Comparison of ENCODE assay signal across 8 mouse cellular contexts in genomic region chr10:128321641-128322040, GRCm38 (mm10). TPM values are rescaled to one million over a fixed set of nuclear protein-coding genes. Genes with fewer than 3 reads are reported as not detected.
DNase-seq lines count a peak whose midpoint lies in the region; ATAC-seq and TF ChIP-seq lines count a peak whose summit lies in the region.

No protein-coding gene starts in this region.

- peak overlapping the region; percentile 67 for H3K4me2 ChIP-seq in lung, postnatal 0 days (replicated peaks; ENCODE audit: low read depth, low read length)
- peak overlapping the region; percentile 87 for H3K4me2 ChIP-seq in liver, embryonic 12.5 days
- H3K4me2 ChIP-seq in stomach, embryonic 15.5 days: peak overlapping the region; percentile 81

- no peak for TF ChIP-seq CTCF in lung, postnatal 0 days (IDR thresholded peaks at IDR 0.05)

- peak overlapping the region; percentile 88 for H3K4me3 ChIP-seq in lung, postnatal 0 days (ENCODE audit: low read depth, low read length)
- peak overlapping the region; percentile 85 for H3K4me3 ChIP-seq in forebrain, embryonic 10.5 days
- peak overlapping the region; percentile 84 for H3K4me3 ChIP-seq in liver, embryonic 12.5 days
- H3K4me3 ChIP-seq in stomach, embryonic 15.5 days (replicated peaks): peak overlapping the region; percentile 74

- no peaks in the 10 kb centered on the region for H3K9me3 ChIP-seq in lung, postnatal 0 days (ENCODE audit: low read length)
- H3K9me3 ChIP-seq in forebrain, embryonic 10.5 days: no peaks in the 10 kb centered on the region
- H3K9me3 ChIP-seq in liver, embryonic 12.5 days (replicated peaks): no peaks in the 10 kb centered on the region
- H3K9me3 ChIP-seq in stomach, embryonic 15.5 days: no peaks in the 10 kb centered on the region

- peaks cover 20% of the 10 kb centered on the region for H3K36me3 ChIP-seq in lung, postnatal 0 days (ENCODE audit: insufficient read depth, low read length)
- peaks cover 79% of the 10 kb centered on the region for H3K36me3 ChIP-seq in forebrain, embryonic 10.5 days (replicated peaks)
- H3K36me3 ChIP-seq in liver, embryonic 12.5 days: peaks cover 57% of the 10 kb centered on the region
- peaks cover 27% of the 10 kb centered on the region for H3K36me3 ChIP-seq in stomach, embryonic 15.5 days

- H3K27ac ChIP-seq in lung, postnatal 0 days (ENCODE audit: low read length): no peak overlapping the region
- H3K27ac ChIP-seq in forebrain, embryonic 10.5 days: peak overlapping the region; percentile 96
- H3K27ac ChIP-seq in liver, embryonic 12.5 days: 0 out of 2 replicates have a peak overlapping the region, but pooled peaks have one; percentile 17
- 0 out of 2 replicates have a peak overlapping the region, but pooled peaks have one; percentile 38 for H3K27ac ChIP-seq in stomach, embryonic 15.5 days

- H3K27me3 ChIP-seq in lung, postnatal 0 days (replicated peaks; ENCODE audit: insufficient read depth, low read length): no peaks in the 10 kb centered on the region
- H3K27me3 ChIP-seq in forebrain, embryonic 10.5 days (ENCODE audit: poor library complexity, severe bottlenecking): no peaks in the 10 kb centered on the region
- no peaks in the 10 kb centered on the region for H3K27me3 ChIP-seq in liver, embryonic 12.5 days (replicated peaks)
- no peaks in the 10 kb centered on the region for H3K27me3 ChIP-seq in stomach, embryonic 15.5 days (replicated peaks)

- H3K9ac ChIP-seq in lung, postnatal 0 days (replicated peaks; ENCODE audit: low read depth): no peak overlapping the region
- H3K9ac ChIP-seq in liver, embryonic 12.5 days: peak overlapping the region; percentile 92
- peak overlapping the region; percentile 32; the same call in 1 of the 2 replicates for H3K9ac ChIP-seq in stomach, embryonic 15.5 days

- 49% methylated on average over 12 of the region's 12 CpGs for WGBS in lung, postnatal 0 days
- 65% methylated on average over 12 of the region's 12 CpGs for WGBS in forebrain, embryonic 10.5 days
- 46% methylated on average over 12 of the region's 12 CpGs for WGBS in liver, embryonic 12.5 days (ENCODE audit: insufficient replicate concordance)
- 47% methylated on average over 12 of the region's 12 CpGs for WGBS in stomach, embryonic 15.5 days

- H3K4me1 ChIP-seq in lung, postnatal 0 days (ENCODE audit: insufficient read depth, low read depth, low read length): peaks cover 8% of the 10 kb centered on the region
- peaks cover 20% of the 10 kb centered on the region for H3K4me1 ChIP-seq in forebrain, embryonic 10.5 days
- peaks cover 22% of the 10 kb centered on the region for H3K4me1 ChIP-seq in liver, embryonic 12.5 days
- peaks cover 9% of the 10 kb centered on the region for H3K4me1 ChIP-seq in stomach, embryonic 15.5 days

- no peak for TF ChIP-seq EP300 in lung, postnatal 0 days (IDR thresholded peaks at IDR 0.05)

- DNase-seq in lung, postnatal 0 days (ENCODE audit: low spot score): no peak
- no peak for DNase-seq in lung, adult 18-20 months
- peak; percentile 20 for DNase-seq in forebrain, embryonic 10.5 days (ENCODE audit: extremely low spot score, low spot score)
- DNase-seq in yolk sac, embryonic 10.5 days (ENCODE audit: low spot score): no peak
- DNase-seq in cerebellum, adult 11-12 months: no peak

- ATAC-seq in lung, postnatal 0 days: no peak
- no peak for ATAC-seq in liver, embryonic 12.5 days
- no peak for ATAC-seq in stomach, embryonic 15.5 days (ENCODE audit: insufficient read depth, low FRiP score, low read depth)
- no peak for ATAC-seq in frontal cortex, adult (ENCODE audit: low TSS enrichment)

RNA-seq across cellular contexts. Expression of gene Cnpy2, which starts 0.6 kb away (rescaled TPM):
- 243 and 244 TPM in 2 replicates for polyA plus RNA-seq in lung, postnatal 0 days (2015; fragmentation: Nextera tagmentation; extraction: Ambion mirVana)
- 253 and 256 TPM in 2 replicates for polyA plus RNA-seq in forebrain, embryonic 10.5 days (2016; fragmentation: Nextera tagmentation; extraction: Ambion mirVana)
- polyA plus RNA-seq in liver, embryonic 12.5 days (2016; fragmentation: Nextera tagmentation; extraction: Ambion mirVana): 107 and 114 TPM in 2 replicates
- 331 and 344 TPM in 2 replicates for polyA plus RNA-seq in stomach, embryonic 15.5 days (2015; fragmentation: Nextera tagmentation; extraction: Ambion mirVana)

RNA-seq across cellular contexts. Expression of gene Cs, which starts 15.9 kb away (rescaled TPM):
- polyA plus RNA-seq in lung, postnatal 0 days (2015; fragmentation: Nextera tagmentation; extraction: Ambion mirVana): 85.4 and 85.8 TPM in 2 replicates
- 256 and 265 TPM in 2 replicates for polyA plus RNA-seq in forebrain, embryonic 10.5 days (2016; fragmentation: Nextera tagmentation; extraction: Ambion mirVana)
- polyA plus RNA-seq in liver, embryonic 12.5 days (2016; fragmentation: Nextera tagmentation; extraction: Ambion mirVana): 183 and 187 TPM in 2 replicates
- 192 and 212 TPM in 2 replicates for polyA plus RNA-seq in stomach, embryonic 15.5 days (2015; fragmentation: Nextera tagmentation; extraction: Ambion mirVana)

RNA-seq across cellular contexts. Expression of gene Pan2, which starts 18.5 kb away (rescaled TPM):
- polyA plus RNA-seq in lung, postnatal 0 days (2015; fragmentation: Nextera tagmentation; extraction: Ambion mirVana): 19.0 and 20.2 TPM in 2 replicates
- 42.1 and 45.3 TPM in 2 replicates for polyA plus RNA-seq in forebrain, embryonic 10.5 days (2016; fragmentation: Nextera tagmentation; extraction: Ambion mirVana)
- polyA plus RNA-seq in liver, embryonic 12.5 days (2016; fragmentation: Nextera tagmentation; extraction: Ambion mirVana): 17.9 and 18.3 TPM in 2 replicates
- polyA plus RNA-seq in stomach, embryonic 15.5 days (2015; fragmentation: Nextera tagmentation; extraction: Ambion mirVana): 27.1 and 31.2 TPM in 2 replicates

RNA-seq across cellular contexts. Expression of gene Il23a, which starts 23.1 kb away (rescaled TPM):
- 0.30 and 0.32 TPM in 2 replicates for polyA plus RNA-seq in lung, postnatal 0 days (2015; fragmentation: Nextera tagmentation; extraction: Ambion mirVana)
- not detected in 2 replicates for polyA plus RNA-seq in forebrain, embryonic 10.5 days (2016; fragmentation: Nextera tagmentation; extraction: Ambion mirVana)
- polyA plus RNA-seq in liver, embryonic 12.5 days (2016; fragmentation: Nextera tagmentation; extraction: Ambion mirVana): not detected in 2 replicates
- polyA plus RNA-seq in stomach, embryonic 15.5 days (2015; fragmentation: Nextera tagmentation; extraction: Ambion mirVana): 0.40 and 0.46 TPM in 2 replicates

RNA-seq across cellular contexts. Expression of gene Coq10a, which starts 47.2 kb away (rescaled TPM):
- 16.4 and 19.9 TPM in 2 replicates for polyA plus RNA-seq in lung, postnatal 0 days (2015; fragmentation: Nextera tagmentation; extraction: Ambion mirVana)
- 9.2 and 10.1 TPM in 2 replicates for polyA plus RNA-seq in forebrain, embryonic 10.5 days (2016; fragmentation: Nextera tagmentation; extraction: Ambion mirVana)
- 8.7 and 8.9 TPM in 2 replicates for polyA plus RNA-seq in liver, embryonic 12.5 days (2016; fragmentation: Nextera tagmentation; extraction: Ambion mirVana)
- 14.0 and 14.5 TPM in 2 replicates for polyA plus RNA-seq in stomach, embryonic 15.5 days (2015; fragmentation: Nextera tagmentation; extraction: Ambion mirVana)
